Mouse (Mus musculus): ENCODE measurements at regions not wholly inside any gene's neighbourhood (a gene's known extent, or its start where the extent isn't known, plus 50 kb on each side); places are given as distances from the start of the nearest gene placed in this dataset.

GRCm38 (mm10) chr13:60446926-60447325 lies 154.8 kb upstream of the Dapk1 start:
- POLR2A ChIA-PET, result no interaction called here

GRCm38 (mm10) chr13:60450721-60451506 lies 150.8 kb upstream of the Dapk1 start:
- ChIA-PET POLR2A (no interaction called here), CTCF (interaction anchor here in 1 of 4 experiments (0.8 kb wide), 1 partner anchor 295 kb away, joined by 3 read pairs; no protein-coding TSS in a partner anchor)

More at GRCm38 (mm10) chr13:60446926-60447325, 154.8 kb upstream of the Dapk1 start:
- CTCF ChIA-PET, result interaction anchor here in 1 of 4 experiments (0.5 kb wide), 1 partner anchor 590 kb away, joined by 6 read pairs; no protein-coding TSS in a partner anchor

GRCm38 (mm10) chr13:60453821-60454483 lies 147.8 kb upstream of the Dapk1 start:
- ChIA-PET POLR2A (no interaction called here), CTCF (interaction anchor here in 1 of 4 experiments (0.8 to 1.7 kb wide), 2 partner anchors 14 to 295 kb away, joined by 3 to 4 read pairs; no protein-coding TSS in a partner anchor)

GRCm38 (mm10) chr13:60455033-60455619 lies 146.6 kb upstream of the Dapk1 start:
- ChIA-PET CTCF (interaction anchor here in 2 of 4 experiments (0.9 to 1.7 kb wide), 2 partner anchors 13 to 294 kb away, joined by 4 to 5 read pairs; no protein-coding TSS in a partner anchor), POLR2A (interaction anchor here in 2 of 4 experiments (0.7 to 1.3 kb wide), 3 partner anchors 20 to 580 kb away, joined by 3 to 4 read pairs (median 3); partner anchors contain the start of gene Gas1 (in 1 of the 2))

DNA sequence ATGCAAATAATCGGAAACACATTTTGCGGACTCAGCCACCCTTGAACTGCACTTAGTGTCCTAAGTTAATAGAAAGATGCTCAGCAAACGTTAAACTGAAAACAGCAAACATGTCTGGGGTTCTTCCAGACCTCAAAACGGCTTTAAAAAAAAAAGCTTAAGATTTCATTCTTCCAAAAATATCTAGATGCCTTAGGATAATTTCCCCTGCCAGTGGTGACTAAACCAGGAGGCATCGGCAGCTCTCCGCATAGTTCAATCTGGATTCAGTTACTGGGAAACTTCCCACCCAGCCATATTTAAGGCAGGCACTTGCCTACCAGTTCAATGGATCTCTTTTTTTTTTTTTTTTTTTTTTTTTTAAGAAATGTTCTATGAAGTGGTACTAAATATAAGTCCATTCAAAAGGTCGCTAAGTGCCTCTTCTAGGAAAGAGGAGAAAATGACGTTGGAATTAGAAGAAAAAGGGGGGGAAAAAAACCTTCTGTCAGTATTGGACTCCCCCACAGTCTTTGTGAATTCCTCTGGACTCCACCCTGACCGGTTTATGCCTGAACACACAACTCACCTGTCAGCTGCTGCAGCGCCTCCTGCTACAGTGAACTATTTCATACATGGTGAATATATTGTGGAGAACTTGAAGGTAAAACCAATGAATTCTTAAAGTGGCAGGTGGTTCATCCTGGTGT lies 145.7 kb upstream of the Dapk1 start:
- CTCF ChIA-PET, result interaction anchor here in 3 of 4 experiments (0.6 to 1.7 kb wide), 5 partner anchors 8 to 293 kb away, joined by 3 to 5 read pairs (median 3); no protein-coding TSS in a partner anchor
- POLR2A ChIA-PET, result interaction anchor here in 1 of 4 experiments (0.7 to 1.3 kb wide), 2 partner anchors 21 to 580 kb away, joined by 3 to 4 read pairs; no protein-coding TSS in a partner anchor

GRCm38 (mm10) chr13:60457277-60457676 lies 144.5 kb upstream of the Dapk1 start:
- POLR2A ChIA-PET, result interaction anchor here in 1 of 4 experiments (0.9 kb wide), 1 partner anchor 603 kb away, joined by 3 read pairs; no protein-coding TSS in a partner anchor
- CTCF ChIA-PET, result interaction anchor here in 1 of 4 experiments (0.6 kb wide), 1 partner anchor 251 kb away, joined by 6 read pairs; no protein-coding TSS in a partner anchor

GRCm38 (mm10) chr13:60459002-60459401 lies 142.7 kb upstream of the Dapk1 start:
- ChIA-PET POLR2A (no interaction called here), CTCF (interaction anchor here in 1 of 4 experiments (1.5 kb wide), 1 partner anchor 9 kb away, joined by 5 read pairs; no protein-coding TSS in a partner anchor)

DNA sequence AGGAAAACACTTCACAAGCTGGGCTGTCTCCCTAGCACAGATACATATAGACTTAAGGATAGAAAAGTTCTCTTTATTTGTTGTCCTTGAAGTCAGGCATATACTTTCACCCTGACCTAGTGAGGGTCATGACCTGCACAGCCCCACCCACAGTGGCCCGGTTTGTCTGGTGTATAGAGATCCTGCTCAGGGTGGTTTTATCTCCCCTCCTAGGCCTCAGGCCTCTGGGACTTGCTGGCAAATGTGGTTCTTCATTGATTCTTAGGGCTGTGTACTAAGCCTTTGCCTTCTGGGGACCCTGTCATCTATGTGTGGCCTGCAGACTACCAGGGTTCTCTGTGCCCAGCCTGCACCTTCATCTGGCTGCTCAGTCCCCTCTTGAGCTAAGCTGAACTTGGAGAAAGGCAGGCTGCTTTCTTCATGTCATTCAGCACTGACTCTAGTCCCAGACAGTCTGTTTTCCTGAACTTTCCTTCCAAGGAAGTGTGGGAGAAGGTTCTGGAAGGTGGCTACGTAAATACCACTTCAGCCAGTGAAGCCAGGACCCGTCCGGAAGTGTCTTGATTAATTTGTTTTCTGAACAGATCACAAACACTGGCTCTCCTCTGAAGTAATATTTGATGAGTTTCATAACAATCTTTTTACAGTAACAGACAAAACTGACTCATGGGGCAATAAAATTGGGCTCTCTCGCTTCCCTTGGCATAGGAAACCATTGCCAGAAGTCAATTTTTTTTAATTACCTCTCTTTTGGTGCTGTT lies 135.0 kb upstream of the Dapk1 start:
- ChIA-PET CTCF (no interaction called here), POLR2A (interaction anchor here in 1 of 4 experiments (0.7 kb wide), 1 partner anchor 517 kb away, joined by 4 read pairs; no protein-coding TSS in a partner anchor)

GRCm38 (mm10) chr13:60467821-60468579 lies 133.7 kb upstream of the Dapk1 start:
- ChIA-PET POLR2A (interaction anchor here in 1 of 4 experiments (0.5 kb wide), 1 partner anchor 114 kb away, joined by 5 read pairs; no protein-coding TSS in a partner anchor), CTCF (interaction anchor here (0.5 to 1.5 kb wide), 20 partner anchors 8 to 872 kb away, joined by 3 to 6 read pairs (median 3); no protein-coding TSS in a partner anchor)

GRCm38 (mm10) chr13:60470426-60471398 lies 131.0 kb upstream of the Dapk1 start:
- CTCF ChIA-PET, result interaction anchor here in 2 of 4 experiments (0.6 to 1.2 kb wide), 3 partner anchors 273 to 295 kb away, joined by 3 to 4 read pairs (median 4); no protein-coding TSS in a partner anchor
- POLR2A ChIA-PET, result interaction anchor here in 2 of 4 experiments (0.5 to 0.6 kb wide), 2 partner anchors 115 to 605 kb away, joined by 4 to 5 read pairs; no protein-coding TSS in a partner anchor

DNA sequence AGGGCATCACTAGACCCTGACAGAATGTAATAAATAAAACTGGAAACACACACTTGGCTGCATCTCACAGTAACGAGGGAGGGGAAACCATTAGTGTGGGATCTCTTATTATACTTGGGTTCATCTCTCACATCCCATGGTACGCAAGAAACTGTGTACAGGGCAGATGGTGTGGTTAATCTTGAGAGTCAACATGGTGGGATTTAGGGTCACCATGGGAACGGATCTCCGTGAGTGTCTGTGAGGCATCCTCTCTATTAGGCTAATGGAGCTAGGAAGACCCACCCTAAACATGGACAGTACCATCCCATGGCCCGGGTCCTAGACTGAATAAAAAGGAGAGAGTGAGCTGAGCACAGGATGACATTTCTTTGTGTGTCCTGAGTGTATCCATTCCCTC lies 130.1 kb upstream of the Dapk1 start:
- ChIA-PET POLR2A (interaction anchor here in 1 of 4 experiments (0.5 kb wide), 1 partner anchor 606 kb away, joined by 5 read pairs; no protein-coding TSS in a partner anchor), CTCF (interaction anchor here in 1 of 4 experiments (1.0 kb wide), 1 partner anchor 296 kb away, joined by 4 read pairs; no protein-coding TSS in a partner anchor)

DNA sequence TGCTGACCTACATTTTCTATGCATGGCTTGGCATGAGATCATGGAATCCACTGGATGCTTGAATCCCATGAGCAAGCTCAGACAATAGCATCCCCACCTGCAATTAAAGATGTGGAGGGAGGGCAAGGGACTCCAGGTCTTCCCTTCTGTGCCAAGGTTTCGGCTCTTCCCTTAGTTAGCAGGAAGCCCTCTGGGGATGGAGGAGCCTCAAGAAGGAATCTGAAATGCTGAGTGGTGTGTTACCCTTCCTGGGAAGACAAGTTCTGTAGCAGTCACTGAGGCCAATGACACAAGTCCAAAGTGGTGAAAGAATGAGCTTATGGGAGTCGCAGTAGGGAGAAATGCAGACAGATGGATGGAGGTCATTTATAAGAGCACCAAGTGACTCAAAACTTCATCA lies 125.4 kb upstream of the Dapk1 start:
- CTCF ChIA-PET, result interaction anchor here in 2 of 4 experiments (0.9 to 1.0 kb wide), 2 partner anchors 262 to 272 kb away, joined by 3 read pairs; no protein-coding TSS in a partner anchor
- POLR2A ChIA-PET, result no interaction called here

GRCm38 (mm10) chr13:60478301-60478700 lies 123.4 kb upstream of the Dapk1 start:
- ChIA-PET CTCF (interaction anchor here in 3 of 4 experiments (1.0 to 5.2 kb wide), 4 partner anchors 260 to 270 kb away, joined by 3 to 42 read pairs (median 6); no protein-coding TSS in a partner anchor), POLR2A (interaction anchor here in 1 of 4 experiments (1.7 kb wide), 1 partner anchor 259 kb away, joined by 4 read pairs; no protein-coding TSS in a partner anchor)

GRCm38 (mm10) chr13:60479043-60479861 lies 122.5 kb upstream of the Dapk1 start:
- CTCF ChIA-PET, result interaction anchor here (0.5 to 5.2 kb wide), 23 partner anchors 38 to 690 kb away, joined by 3 to 42 read pairs (median 5); no protein-coding TSS in a partner anchor
- POLR2A ChIA-PET, result interaction anchor here (0.6 to 1.7 kb wide), 11 partner anchors 14 to 893 kb away, joined by 3 to 8 read pairs (median 4); partner anchors contain the start of gene Gas1 (in 1 of the 4)

All from embryonic stem cell, embryonic (primary cell).